Mouse (Mus musculus) embryonic fibroblast, embryonic 13.5 days (primary cell): ENCODE data around the gene Cyth2.

Experiments used
- CTCF ChIP-seq: IDR thresholded peaks from 2 replicates; pipeline ENCODE4 v1.5.1; 2011; ENCODE audit warnings: mild to moderate bottlenecking, control low read depth, low read length, moderate library complexity, borderline replicate concordance; ENCODE audit not compliant: insufficient read depth
- POLR2A ChIP-seq: IDR thresholded peaks from 2 replicates; pipeline ENCODE4 v1.6.1; 2011; ENCODE audit warnings: low read depth, mild to moderate bottlenecking, control low read depth, low read length, moderate library complexity

GRCm38 (mm10) chr7:45826631-45827030 is 12.2 kb upstream of the Cyth2 start:
- TF ChIP-seq CTCF, result no peak
- TF ChIP-seq POLR2A, result no peak
